Mouse (Mus musculus) lung, embryonic 16.5 days (tissue): ENCODE results near the gene Lipe. TPM values are rescaled to one million over a fixed set of nuclear protein-coding genes. Genes with fewer than 3 reads are reported as not detected.

Experiments used
- ATAC-seq: fragments of 200-750 bp; cut with Nextera tagmentation; 2 replicates; pipeline ENCODE4 v1.8.0; 2017; ENCODE audit warnings: low read depth, mild to moderate bottlenecking, moderate library complexity
- H3K27ac ChIP-seq: fragments of 300-500 bp; sonication (generic); 2 replicates; pipeline ENCODE4 v1.5.1; 2014; ENCODE audit warnings: mild to moderate bottlenecking, control low read depth, low read length
- H3K27me3 ChIP-seq: fragments of 300-500 bp; sonication (generic); 2 replicates; pipeline ENCODE4 v1.6.1; 2014; ENCODE audit warnings: low read depth, low read length, mixed read lengths; ENCODE audit not compliant: control insufficient read depth, insufficient read depth
- H3K36me3 ChIP-seq: fragments of 300-500 bp; sonication (generic); 2 replicates; pipeline ENCODE4 v1.6.1; 2014; ENCODE audit warnings: low read length; ENCODE audit not compliant: control insufficient read depth, insufficient read depth
- H3K4me1 ChIP-seq: fragments of 300-500 bp; sonication (generic); replicated peaks from 2 replicates; pipeline ENCODE4 v1.6.1; 2014; ENCODE audit warnings: low read length, mixed read lengths; ENCODE audit not compliant: control insufficient read depth, insufficient read depth
- H3K4me2 ChIP-seq: fragments of 300-500 bp; sonication (generic); 2 replicates; pipeline ENCODE4 v1.6.1; 2014; ENCODE audit warnings: low read depth, low read length, control low read depth
- H3K4me3 ChIP-seq: fragments of 300-500 bp; sonication (generic); 2 replicates; pipeline ENCODE4 v1.5.1; 2014; ENCODE audit warnings: mild to moderate bottlenecking, low read length, control low read depth
- H3K9ac ChIP-seq: fragments of 300-500 bp; sonication (generic); 2 replicates; pipeline ENCODE4 v1.6.1; 2014; ENCODE audit warnings: low read length, control low read depth
- H3K9me3 ChIP-seq: fragments of 300-500 bp; sonication (generic); 2 replicates; pipeline ENCODE4 v1.6.1; 2016; ENCODE audit warnings: low read length; ENCODE audit not compliant: control insufficient read depth
- WGBS: fragments of 180-500 bp; shearing (Covaris S2); extraction: QIAGEN DNeasy Blood & Tissue Kit; methylation state at CpG from one replicate; pipeline ENCODE4 v1.1.7; 2014; 5-methylcytosine and 5-hydroxymethylcytosine counted together
- polyA plus RNA-seq: library from polyadenylated mRNA; unstranded; fragments of >200 nt; fragmentation: Nextera tagmentation; extraction: Ambion mirVana; gene quantifications from 2 replicates; pipeline ENCODE4 v1.2.1, GENCODE M21; 2015

The Lipe gene
- polyA plus RNA-seq, 1 experiment from 2014 or later, result 11.4 TPM

DNA sequence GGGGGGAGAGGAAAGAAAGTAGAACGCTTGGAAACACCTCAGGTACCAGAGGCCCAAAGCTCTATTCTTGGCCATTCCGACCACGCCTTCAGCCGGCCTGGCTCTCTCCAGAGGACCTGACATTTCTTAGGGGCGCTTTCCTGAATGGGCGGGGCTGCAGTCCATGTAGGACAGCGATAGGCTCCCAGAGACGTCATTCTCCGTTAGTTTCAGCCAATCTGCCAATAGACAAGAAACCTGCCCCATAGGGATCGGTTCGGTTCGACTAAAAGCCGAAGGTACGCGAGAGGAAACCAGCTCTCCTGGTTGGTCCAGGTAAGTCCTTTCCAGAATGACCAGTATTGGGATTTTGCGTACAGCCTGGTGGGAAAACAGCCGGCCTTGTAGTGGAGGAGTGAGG, 22.0 kb downstream of the Lipe start:
- H3K4me2 ChIP-seq, result peak overlapping the region; percentile 58
- WGBS, result 4% methylated on average over 17 of the region's 17 CpGs
- ATAC-seq, result peak; percentile 76
- no peaks in the 10 kb centered on the region for H3K9me3 ChIP-seq
- H3K27ac ChIP-seq, result no peak overlapping the region
- peak overlapping the region; percentile 61 for H3K9ac ChIP-seq
- H3K27me3 ChIP-seq, result no peaks in the 10 kb centered on the region
- peaks cover 18% of the 10 kb centered on the region for H3K4me1 ChIP-seq
- no peaks in the 10 kb centered on the region for H3K36me3 ChIP-seq
- H3K4me3 ChIP-seq, result peak overlapping the region; percentile 48

DNA sequence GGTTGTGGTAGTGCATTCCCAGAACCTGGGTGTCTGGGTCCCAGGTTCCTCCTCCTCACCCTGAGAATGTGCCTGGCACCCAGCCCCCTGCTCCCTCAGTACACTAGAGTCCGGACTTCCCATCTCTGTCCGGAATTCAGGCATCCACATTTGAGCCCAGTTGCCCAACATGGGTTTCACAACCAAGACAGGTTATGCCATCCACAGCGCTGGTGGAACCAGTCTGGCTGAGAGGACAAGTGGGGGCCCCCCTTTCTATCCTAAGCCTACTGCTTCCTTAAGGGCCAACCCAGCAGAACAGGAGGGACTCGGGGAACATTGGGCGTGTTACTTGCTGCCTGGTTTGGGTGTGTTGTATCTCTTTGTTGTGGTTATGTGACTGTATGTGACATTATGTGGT, 26.1 kb downstream of the Lipe start:
- no peaks in the 10 kb centered on the region for H3K36me3 ChIP-seq
- H3K27me3 ChIP-seq, result peaks cover 24% of the 10 kb centered on the region
- no peak overlapping the region for H3K27ac ChIP-seq
- 74% methylated on average over 5 of the region's 5 CpGs for WGBS
- H3K4me3 ChIP-seq, result no peak overlapping the region
- H3K9ac ChIP-seq, result no peak overlapping the region
- H3K9me3 ChIP-seq, result no peaks in the 10 kb centered on the region
- no peak for ATAC-seq
- H3K4me1 ChIP-seq, result peaks cover 11% of the 10 kb centered on the region; the same call in 1 of the 2 replicates
- H3K4me2 ChIP-seq, result no peak overlapping the region

DNA sequence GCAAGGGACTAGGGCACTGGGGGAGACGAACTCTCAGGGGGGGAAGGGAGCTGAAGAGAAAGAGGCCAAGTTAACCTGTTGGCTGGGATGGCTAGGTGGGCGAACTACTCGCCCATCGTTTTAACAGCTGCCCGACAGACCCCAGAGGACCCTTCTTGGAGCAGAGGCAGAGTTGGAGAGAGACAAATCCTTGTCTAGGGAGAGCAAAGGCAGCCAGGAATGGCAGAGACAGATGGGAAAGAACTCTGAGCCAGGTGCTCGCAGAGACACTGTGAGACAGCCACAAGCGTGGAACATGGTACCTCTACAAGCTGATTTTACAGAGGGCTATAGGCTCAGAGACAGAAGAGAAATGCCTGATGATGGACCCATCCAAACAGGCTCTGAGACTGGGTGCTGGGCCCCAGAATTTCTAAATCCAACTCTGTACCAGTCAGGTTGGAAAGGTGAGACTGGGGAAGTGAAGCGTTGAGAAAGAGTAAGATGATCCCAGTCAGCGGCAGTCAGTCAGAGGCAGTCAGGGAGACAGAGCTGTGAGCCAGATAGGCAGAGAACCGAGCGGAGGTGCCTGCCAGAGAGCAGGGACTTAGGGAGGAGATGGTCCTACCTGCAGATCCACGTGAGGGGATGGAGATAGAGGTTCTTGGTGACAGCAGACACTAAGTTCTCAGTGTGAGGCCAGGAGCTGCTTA, 29.3 kb downstream of the Lipe start, which contains the start of gene Cnfn:
Cnfn (minus strand) TSS at position 667 of the 692 bp plus-strand sequence.
- Histone ChIP-seq H3K4me2 (no peak within 1 kb of the TSS), H3K4me1 (peaks cover 4% of the 10 kb centered on the region; the same call in 1 of the 2 replicates), H3K36me3 (no peaks in the 10 kb centered on the region), H3K9me3 (no peaks in the 10 kb centered on the region), H3K27ac (no peak within 1 kb of the TSS), H3K9ac (no peak within 1 kb of the TSS), H3K4me3 (no peak within 1 kb of the TSS), H3K27me3 (peaks cover 27% of the 10 kb centered on the region)
- no peak for ATAC-seq
- 49% methylated on average over 12 of the region's 12 CpGs for WGBS

DNA sequence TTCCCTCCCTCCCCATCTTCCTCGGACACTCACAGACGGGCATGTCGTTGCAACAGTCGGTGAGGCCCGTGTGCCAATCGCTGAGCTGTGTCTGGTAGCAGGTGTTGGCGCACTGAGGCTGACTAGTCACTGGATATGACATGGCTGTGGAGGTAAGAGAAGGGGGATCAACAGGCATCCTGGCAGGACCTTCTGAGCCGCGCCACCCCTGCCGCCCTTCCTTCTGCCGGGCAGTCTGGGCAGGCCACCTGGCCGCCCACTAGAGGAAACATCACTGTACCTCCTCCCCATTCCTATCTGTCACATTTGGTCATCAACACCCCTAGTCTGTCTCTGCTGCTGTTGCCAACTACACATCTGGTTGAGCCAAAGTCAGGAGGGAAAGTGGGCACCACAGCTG, 30.2 kb downstream of the Lipe start:
- Histone ChIP-seq H3K4me1 (peaks cover 4% of the 10 kb centered on the region; the same call in 1 of the 2 replicates), H3K4me3 (no peak overlapping the region), H3K36me3 (peaks cover 4% of the 10 kb centered on the region; the same call in 1 of the 2 replicates), H3K9ac (no peak overlapping the region), H3K27me3 (peaks cover 27% of the 10 kb centered on the region), H3K27ac (no peak overlapping the region), H3K4me2 (no peak overlapping the region), H3K9me3 (no peaks in the 10 kb centered on the region)
- ATAC-seq, result 0 out of 2 replicates have a peak, but pooled peaks have one; percentile 6
- 15% methylated on average over 12 of the region's 12 CpGs for WGBS

DNA sequence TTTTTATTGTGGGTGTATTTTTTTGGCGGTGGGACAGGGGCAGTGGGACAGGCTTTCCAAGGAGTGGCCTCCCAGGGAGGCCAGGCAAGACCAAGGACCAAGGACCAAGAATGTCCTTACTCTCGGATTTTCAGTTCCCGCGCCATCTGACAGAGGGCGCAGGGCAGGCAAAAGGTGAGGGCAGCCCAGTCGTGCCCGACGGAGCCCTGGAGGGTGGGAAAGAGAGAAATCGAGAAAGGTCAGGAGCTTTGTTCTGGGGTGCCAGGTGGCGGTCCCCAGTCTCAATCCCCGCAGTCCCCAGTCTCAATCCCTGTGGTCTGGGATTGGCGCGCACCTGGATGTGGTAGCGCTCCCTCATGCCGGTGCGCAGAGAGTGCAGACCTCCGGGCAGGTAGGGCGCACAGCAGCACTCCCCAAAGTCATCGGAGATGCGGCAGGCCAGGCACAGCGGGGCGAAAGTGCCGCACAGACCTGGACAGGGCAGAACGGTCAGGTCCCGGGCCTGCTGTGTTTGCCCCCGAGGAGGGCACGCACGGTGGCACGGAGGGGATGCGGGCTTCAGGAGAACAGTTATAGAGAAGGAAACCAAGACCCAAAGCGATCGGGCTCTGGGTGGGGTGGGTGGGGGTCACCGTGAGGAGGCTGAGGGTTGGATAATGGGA, 30.7 kb downstream of the Lipe start:
- peaks cover 27% of the 10 kb centered on the region for H3K27me3 ChIP-seq
- peaks cover 6% of the 10 kb centered on the region; the same call in 1 of the 2 replicates for H3K36me3 ChIP-seq
- H3K9ac ChIP-seq, result peak overlapping the region; percentile 24
- 0 out of 2 replicates have a peak, but pooled peaks have one; percentile 13 for ATAC-seq
- WGBS, result 2% methylated on average over 28 of the region's 33 CpGs
- peaks cover 4% of the 10 kb centered on the region; the same call in 1 of the 2 replicates for H3K4me1 ChIP-seq
- no peak overlapping the region for H3K27ac ChIP-seq
- peak overlapping the region; percentile 40; the same call in 1 of the 2 replicates for H3K4me2 ChIP-seq
- no peaks in the 10 kb centered on the region for H3K9me3 ChIP-seq
- no peak overlapping the region for H3K4me3 ChIP-seq

DNA sequence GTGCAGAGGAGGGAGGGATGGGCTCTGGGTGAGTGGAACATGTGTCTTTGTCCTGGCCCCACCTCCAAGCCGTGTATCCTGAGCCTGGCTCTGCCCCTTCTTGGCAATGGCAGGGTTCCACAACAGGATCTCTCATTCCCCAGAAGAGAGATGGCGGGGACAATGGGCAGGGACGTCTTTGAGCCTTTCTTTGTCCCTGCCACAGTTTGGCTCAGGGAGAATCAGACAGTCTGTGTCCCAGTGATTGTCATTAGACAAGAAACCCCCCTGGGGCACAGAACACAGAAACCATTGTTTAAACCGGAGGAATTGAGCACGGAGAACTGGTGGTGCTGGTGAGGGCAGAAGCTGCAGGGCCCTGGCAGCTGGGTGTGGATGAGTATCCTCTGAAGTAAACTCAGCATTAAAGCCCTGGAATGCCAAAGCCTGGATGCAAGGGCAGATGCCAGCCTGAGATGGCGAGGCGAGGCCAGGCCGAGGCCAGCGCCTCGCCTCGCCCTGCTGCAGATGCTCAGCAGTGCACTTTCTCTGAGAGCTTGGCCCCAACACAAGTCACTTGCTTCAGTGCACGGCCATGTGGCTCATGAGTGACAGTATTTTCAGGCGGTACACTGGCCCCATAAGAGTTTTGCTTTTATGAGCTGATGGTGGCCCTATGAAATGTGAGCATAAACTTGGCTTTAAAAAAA, 32.4 kb downstream of the Lipe start:
- H3K9me3 ChIP-seq, result no peaks in the 10 kb centered on the region
- no peak overlapping the region for H3K4me3 ChIP-seq
- no peak overlapping the region for H3K27ac ChIP-seq
- peaks cover 6% of the 10 kb centered on the region; the same call in 1 of the 2 replicates for H3K36me3 ChIP-seq
- no peak overlapping the region for H3K9ac ChIP-seq
- no peak for ATAC-seq
- no peak overlapping the region for H3K4me2 ChIP-seq
- peaks cover 27% of the 10 kb centered on the region for H3K27me3 ChIP-seq
- WGBS, result 40% methylated on average over 13 of the region's 13 CpGs
- H3K4me1 ChIP-seq, result peaks cover 4% of the 10 kb centered on the region; the same call in 1 of the 2 replicates

DNA sequence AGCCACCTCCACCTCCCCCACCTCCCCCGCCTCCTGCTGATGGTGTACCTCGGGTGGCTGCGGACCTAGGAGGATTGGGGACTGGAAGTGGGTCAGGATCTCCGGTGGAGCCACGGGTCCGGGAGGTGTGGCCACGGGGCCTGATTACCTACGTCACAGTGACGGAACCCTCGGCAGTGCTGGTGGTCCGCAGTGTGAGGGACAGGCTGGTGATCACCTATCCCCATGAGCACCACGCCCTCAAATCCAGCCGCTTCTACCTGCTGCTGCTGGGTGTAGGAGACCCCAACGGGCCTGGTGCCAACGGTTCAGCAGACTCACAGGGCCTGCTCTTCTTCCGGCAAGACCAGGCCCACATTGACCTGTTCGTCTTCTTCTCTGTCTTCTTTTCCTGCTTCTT, 34.9 kb downstream of the Lipe start:
- WGBS, result 90% methylated on average over 17 of the region's 17 CpGs
- no peak for ATAC-seq
- Histone ChIP-seq H3K9me3 (no peaks in the 10 kb centered on the region), H3K27me3 (peaks cover 15% of the 10 kb centered on the region), H3K4me1 (peaks cover 4% of the 10 kb centered on the region; the same call in 1 of the 2 replicates), H3K36me3 (peaks cover 10% of the 10 kb centered on the region), H3K4me2 (no peak overlapping the region), H3K4me3 (no peak overlapping the region), H3K27ac (no peak overlapping the region), H3K9ac (no peak overlapping the region)

DNA sequence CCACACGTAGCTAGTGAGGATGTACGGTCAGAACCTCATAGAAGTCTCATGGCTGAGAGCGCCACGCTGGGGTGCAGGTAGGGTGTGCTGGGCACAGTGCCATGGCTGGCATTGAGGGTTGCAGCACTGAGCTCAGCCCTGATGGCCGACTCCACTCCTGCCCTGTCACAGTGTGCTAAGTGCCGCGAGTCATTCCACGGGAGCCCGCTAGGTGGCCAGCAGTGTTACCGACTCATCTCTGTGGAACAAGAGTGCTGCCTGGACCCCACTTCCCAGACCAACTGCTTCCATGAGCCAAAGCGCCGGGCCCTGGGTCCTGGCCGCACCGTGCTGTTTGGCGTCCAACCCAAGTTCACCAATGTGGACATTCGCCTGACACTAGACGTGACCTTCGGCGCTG, 35.4 kb downstream of the Lipe start:
- H3K4me2 ChIP-seq, result no peak overlapping the region
- 0 out of 2 replicates have a peak, but pooled peaks have one; percentile 16 for ATAC-seq
- peaks cover 4% of the 10 kb centered on the region; the same call in 1 of the 2 replicates for H3K4me1 ChIP-seq
- H3K27me3 ChIP-seq, result peaks cover 11% of the 10 kb centered on the region
- H3K36me3 ChIP-seq, result peaks cover 10% of the 10 kb centered on the region
- H3K27ac ChIP-seq, result no peak overlapping the region
- WGBS, result 85% methylated on average over 19 of the region's 19 CpGs
- no peaks in the 10 kb centered on the region for H3K9me3 ChIP-seq
- no peak overlapping the region for H3K9ac ChIP-seq
- H3K4me3 ChIP-seq, result no peak overlapping the region
